Mouse (Mus musculus) liver, embryonic 13.5 days (tissue): ENCODE measurements around the gene Glrx2. TPM values are rescaled to one million over a fixed set of nuclear protein-coding genes. Genes with fewer than 3 reads are reported as not detected.

ENCODE experiments used
- ATAC-seq: fragments of 200-750 bp; cut with Nextera tagmentation; 2 replicates; pipeline ENCODE4 v1.8.0; 2017; ENCODE audit warnings: low read depth, mild to moderate bottlenecking, moderate number of reproducible peaks, moderate library complexity
- DNase-seq: peaks from one replicate; pipeline ENCODE4 v3.0.0; 2022
- H3K27ac ChIP-seq: fragments of 300-500 bp; sonication (generic); 2 replicates; pipeline ENCODE4 v1.5.1; 2015; ENCODE audit warnings: moderate library complexity, mild to moderate bottlenecking, inconsistent platforms
- H3K27me3 ChIP-seq: fragments of 300-500 bp; sonication (generic); 2 replicates; pipeline ENCODE4 v1.6.1; 2015; ENCODE audit warnings: mild to moderate bottlenecking, inconsistent platforms
- H3K36me3 ChIP-seq: fragments of 300-500 bp; sonication (generic); 2 replicates; pipeline ENCODE4 v1.6.1; 2015; ENCODE audit warnings: mild to moderate bottlenecking, inconsistent platforms
- H3K4me1 ChIP-seq: fragments of 300-500 bp; sonication (generic); replicated peaks from 2 replicates; pipeline ENCODE4 v1.6.1; 2015; ENCODE audit warnings: inconsistent platforms
- H3K4me2 ChIP-seq: fragments of 300-500 bp; sonication (generic); 2 replicates; pipeline ENCODE4 v1.6.1; 2015; ENCODE audit warnings: inconsistent platforms, mild to moderate bottlenecking, moderate library complexity
- H3K4me3 ChIP-seq: fragments of 300-500 bp; sonication (generic); replicated peaks from 2 replicates; pipeline ENCODE4 v1.5.1; 2015; ENCODE audit warnings: mild to moderate bottlenecking, inconsistent platforms
- H3K9ac ChIP-seq: fragments of 300-500 bp; sonication (generic); 2 replicates; pipeline ENCODE4 v1.6.1; 2015; ENCODE audit warnings: mild to moderate bottlenecking, inconsistent platforms
- H3K9me3 ChIP-seq: fragments of 300-500 bp; sonication (generic); replicated peaks from 2 replicates; pipeline ENCODE4 v1.6.1; 2016; ENCODE audit warnings: inconsistent platforms
- WGBS: fragments of 180-500 bp; shearing (Covaris S2); methylation state at CpG from one replicate; pipeline ENCODE4 v1.1.7; 2015; ENCODE audit not compliant: insufficient replicate concordance; 5-methylcytosine and 5-hydroxymethylcytosine counted together
- polyA plus RNA-seq: library from polyadenylated mRNA; unstranded; fragments of >200 nt; fragmentation: Nextera tagmentation; extraction: Ambion mirVana; gene quantifications from 2 replicates; pipeline ENCODE4 v1.2.1, GENCODE M21; 2015

Gene Glrx2
- polyA plus RNA-seq, 1 experiment from 2014 or later, result 72.3 TPM

- H3K27ac ChIP-seq, result no peak overlapping the region
- DNase-seq, result no peak
- no peak overlapping the region for H3K9ac ChIP-seq
- no peaks in the 10 kb centered on the region for H3K27me3 ChIP-seq
- H3K4me3 ChIP-seq, result no peak overlapping the region
- no peak overlapping the region for H3K4me2 ChIP-seq
- ATAC-seq, result 0 out of 2 replicates have a peak, but pooled peaks have one; percentile 57
- WGBS, result 75% methylated on average over 8 of the region's 8 CpGs
- H3K9me3 ChIP-seq, result no peaks in the 10 kb centered on the region
- 0 out of 2 replicates have a peak, but pooled peaks cover 3% of the 10 kb centered on the region for H3K36me3 ChIP-seq
- H3K4me1 ChIP-seq, result no peaks in the 10 kb centered on the region
Measured at GRCm38 (mm10) chr1:143762159-143762558, 46.0 kb downstream of the Glrx2 start.

- no peak for ATAC-seq
- 68% methylated on average over 1 of the region's 1 CpGs for WGBS
- no peak for DNase-seq
Measured at GRCm38 (mm10) chr1:143764443-143764842, 48.3 kb downstream of the Glrx2 start.

GRCm38 (mm10) chr1:143765801-143766200 is 49.7 kb downstream of the Glrx2 start:
- ATAC-seq, result no peak
- no peak overlapping the region for H3K4me3 ChIP-seq
- H3K4me1 ChIP-seq, result no peaks in the 10 kb centered on the region
- WGBS, result 73% methylated on average over 4 of the region's 4 CpGs
- no peaks in the 10 kb centered on the region for H3K27me3 ChIP-seq
- H3K4me2 ChIP-seq, result no peak overlapping the region
- no peak for DNase-seq
- H3K27ac ChIP-seq, result no peak overlapping the region
- no peak overlapping the region for H3K9ac ChIP-seq
- H3K36me3 ChIP-seq, result no peaks in the 10 kb centered on the region
- H3K9me3 ChIP-seq, result no peaks in the 10 kb centered on the region

More at GRCm38 (mm10) chr1:143764443-143764842, 48.3 kb downstream of the Glrx2 start:
- Histone ChIP-seq H3K9me3 (no peaks in the 10 kb centered on the region), H3K4me3 (no peak overlapping the region), H3K27me3 (no peaks in the 10 kb centered on the region), H3K4me1 (no peaks in the 10 kb centered on the region), H3K4me2 (no peak overlapping the region), H3K27ac (no peak overlapping the region), H3K9ac (no peak overlapping the region), H3K36me3 (no peaks in the 10 kb centered on the region)

GRCm38 (mm10) chr1:143766238-143766637 is 50.1 kb downstream of the Glrx2 start:
- no peaks in the 10 kb centered on the region for H3K9me3 ChIP-seq
- H3K27ac ChIP-seq, result no peak overlapping the region
- H3K36me3 ChIP-seq, result no peaks in the 10 kb centered on the region
- H3K4me1 ChIP-seq, result no peaks in the 10 kb centered on the region
- no peak overlapping the region for H3K4me3 ChIP-seq
- H3K9ac ChIP-seq, result no peak overlapping the region
- no peak for DNase-seq
- ATAC-seq, result no peak
- no peak overlapping the region for H3K4me2 ChIP-seq
- H3K27me3 ChIP-seq, result no peaks in the 10 kb centered on the region
- 76% methylated on average over 6 of the region's 6 CpGs for WGBS

- H3K27me3 ChIP-seq, result peaks cover 12% of the 10 kb centered on the region
- peaks cover 13% of the 10 kb centered on the region; the same call in 1 of the 2 replicates for H3K4me1 ChIP-seq
- H3K4me3 ChIP-seq, result no peak overlapping the region
- WGBS, result 81% methylated on average over 20 of the region's 20 CpGs
- no peak overlapping the region for H3K27ac ChIP-seq
- no peak for DNase-seq
- H3K36me3 ChIP-seq, result no peaks in the 10 kb centered on the region
- no peak for ATAC-seq
- H3K9ac ChIP-seq, result no peak overlapping the region
- H3K9me3 ChIP-seq, result no peaks in the 10 kb centered on the region
- H3K4me2 ChIP-seq, result no peak overlapping the region
Measured at GRCm38 (mm10) chr1:143770444-143771109, 54.4 kb downstream of the Glrx2 start.

- Histone ChIP-seq H3K9ac (no peak overlapping the region), H3K4me2 (no peak overlapping the region), H3K4me3 (no peak overlapping the region), H3K36me3 (no peaks in the 10 kb centered on the region), H3K27ac (no peak overlapping the region), H3K4me1 (peaks cover 19% of the 10 kb centered on the region), H3K27me3 (peaks cover 23% of the 10 kb centered on the region), H3K9me3 (no peaks in the 10 kb centered on the region)
- WGBS, result 61% methylated on average over 7 of the region's 7 CpGs
- DNase-seq, result no peak
- no peak for ATAC-seq
Measured at GRCm38 (mm10) chr1:143773082-143773481, 56.9 kb downstream of the Glrx2 start.

- no peak for ATAC-seq
- H3K4me1 ChIP-seq, result peaks cover 27% of the 10 kb centered on the region
- no peak overlapping the region for H3K4me3 ChIP-seq
- H3K27me3 ChIP-seq, result peaks cover 23% of the 10 kb centered on the region
- 24% methylated on average over 6 of the region's 6 CpGs for WGBS
- no peaks in the 10 kb centered on the region for H3K9me3 ChIP-seq
- no peak overlapping the region for H3K4me2 ChIP-seq
- H3K36me3 ChIP-seq, result no peaks in the 10 kb centered on the region
- no peak overlapping the region for H3K9ac ChIP-seq
- DNase-seq, result no peak
- H3K27ac ChIP-seq, result no peak overlapping the region
Measured at GRCm38 (mm10) chr1:143773909-143774308, 57.8 kb downstream of the Glrx2 start.

- Histone ChIP-seq H3K9me3 (no peaks in the 10 kb centered on the region), H3K4me1 (peaks cover 31% of the 10 kb centered on the region), H3K36me3 (peaks cover 8% of the 10 kb centered on the region; the same call in 1 of the 2 replicates), H3K4me3 (peak within 1 kb of the TSS; percentile 96), H3K4me2 (peak within 1 kb of the TSS; percentile 97), H3K27ac (peak within 1 kb of the TSS; percentile 85), H3K27me3 (peaks cover 23% of the 10 kb centered on the region), H3K9ac (peak within 1 kb of the TSS; percentile 99)
- DNase-seq (peak; percentile 97), ATAC-seq (peak; percentile 95)
- 1% methylated on average over 84 of the region's 84 CpGs for WGBS
Measured at GRCm38 (mm10) chr1:143776446-143777411, 60.6 kb downstream of the Glrx2 start, which contains the start of the genes Trove2 and Uchl5. TSS of gene Trove2 (minus strand) at chr1:143777068. TSS of gene Uchl5 (plus strand) at chr1:143777272.

GRCm38 (mm10) chr1:143777558-143778218 is 61.5 kb downstream of the Glrx2 start:
- DNase-seq (no peak), ATAC-seq (peak; percentile 42)
- peaks cover 26% of the 10 kb centered on the region for H3K4me1 ChIP-seq
- peak overlapping the region; percentile 99 for H3K9ac ChIP-seq
- H3K36me3 ChIP-seq, result peaks cover 11% of the 10 kb centered on the region; the same call in 1 of the 2 replicates
- H3K27ac ChIP-seq, result peak overlapping the region; percentile 85
- H3K9me3 ChIP-seq, result no peaks in the 10 kb centered on the region
- peak overlapping the region; percentile 96 for H3K4me3 ChIP-seq
- WGBS, result under 1% methylated on average over 38 of the region's 39 CpGs
- H3K4me2 ChIP-seq, result peak overlapping the region; percentile 97
- peaks cover 23% of the 10 kb centered on the region for H3K27me3 ChIP-seq

- Histone ChIP-seq H3K4me2 (no peak overlapping the region), H3K27me3 (no peaks in the 10 kb centered on the region), H3K27ac (no peak overlapping the region), H3K4me1 (no peaks in the 10 kb centered on the region), H3K9me3 (no peaks in the 10 kb centered on the region), H3K4me3 (no peak overlapping the region), H3K9ac (no peak overlapping the region), H3K36me3 (peaks cover 21% of the 10 kb centered on the region)
- DNase-seq, result peak; percentile 29
- 62% methylated on average over 2 of the region's 2 CpGs for WGBS
- ATAC-seq, result 0 out of 2 replicates have a peak, but pooled peaks have one; percentile 48
Measured at GRCm38 (mm10) chr1:143788584-143789227, 72.6 kb downstream of the Glrx2 start.
